Mouse (Mus musculus) hindbrain, embryonic 15.5 days (tissue): ENCODE measurements around the gene Nek4. TPM values are rescaled to one million over a fixed set of nuclear protein-coding genes. Genes with fewer than 3 reads are reported as not detected.

Experiments
- ATAC-seq: fragments of 200-750 bp; cut with Nextera tagmentation; 2 replicates; pipeline ENCODE4 v1.8.0; 2017; ENCODE audit warnings: low read depth, moderate number of reproducible peaks, moderate TSS enrichment; ENCODE audit not compliant: low FRiP score
- H3K27ac ChIP-seq: fragments of 300-500 bp; sonication (generic); replicated peaks from 2 replicates; pipeline ENCODE4 v1.5.1; 2015; ENCODE audit warnings: mild to moderate bottlenecking, inconsistent platforms
- H3K27me3 ChIP-seq: fragments of 300-500 bp; sonication (generic); 2 replicates; pipeline ENCODE4 v1.6.1; 2015; ENCODE audit warnings: control low read depth, inconsistent platforms
- H3K36me3 ChIP-seq: fragments of 300-500 bp; sonication (generic); 2 replicates; pipeline ENCODE4 v1.6.1; 2015; ENCODE audit warnings: control low read depth, inconsistent platforms
- H3K4me1 ChIP-seq: fragments of 300-500 bp; sonication (generic); replicated peaks from 2 replicates; pipeline ENCODE4 v1.6.1; 2015; ENCODE audit warnings: control low read depth, inconsistent platforms
- H3K4me2 ChIP-seq: fragments of 300-500 bp; sonication (generic); 2 replicates; pipeline ENCODE4 v1.6.1; 2015; ENCODE audit warnings: moderate library complexity, mild to moderate bottlenecking, inconsistent platforms
- H3K4me3 ChIP-seq: fragments of 300-500 bp; sonication (generic); 2 replicates; pipeline ENCODE4 v1.5.1; 2015; ENCODE audit warnings: mild to moderate bottlenecking, inconsistent platforms
- H3K9ac ChIP-seq: fragments of 300-500 bp; sonication (generic); 2 replicates; pipeline ENCODE4 v1.6.1; 2015; ENCODE audit warnings: inconsistent platforms
- H3K9me3 ChIP-seq: fragments of 300-500 bp; sonication (generic); 2 replicates; pipeline ENCODE4 v1.6.1; 2016; ENCODE audit warnings: control low read depth, inconsistent platforms
- WGBS: fragments of 180-500 bp; shearing (Covaris S2); methylation state at CpG from one replicate; pipeline ENCODE4 v1.1.7; 2015; 5-methylcytosine and 5-hydroxymethylcytosine counted together
- polyA plus RNA-seq: library from polyadenylated mRNA; unstranded; fragments of >200 nt; fragmentation: Nextera tagmentation; extraction: Ambion mirVana; gene quantifications from 2 replicates; pipeline ENCODE4 v1.2.1, GENCODE M21; 2015

The Nek4 gene
- polyA plus RNA-seq, 1 experiment from 2014 or later = 16.2 TPM

- no peak overlapping the region for H3K9ac ChIP-seq
- ATAC-seq = no peak
- H3K4me2 ChIP-seq = no peak overlapping the region
- H3K9me3 ChIP-seq = no peaks in the 10 kb centered on the region
- H3K27me3 ChIP-seq = no peaks in the 10 kb centered on the region
- H3K4me3 ChIP-seq = no peak overlapping the region
- H3K36me3 ChIP-seq = peaks cover 4% of the 10 kb centered on the region; the same call in 1 of the 2 replicates
- peaks cover 11% of the 10 kb centered on the region for H3K4me1 ChIP-seq
- H3K27ac ChIP-seq = no peak overlapping the region
Observed at GRCm38 (mm10) chr14:30996417-30996816, 45.2 kb downstream of the Nek4 start.

- H3K27ac ChIP-seq = no peak overlapping the region
- no peaks in the 10 kb centered on the region for H3K9me3 ChIP-seq
- peak overlapping the region; percentile 99 for H3K4me3 ChIP-seq
- no peaks in the 10 kb centered on the region for H3K36me3 ChIP-seq
- ATAC-seq = no peak
- 66% methylated on average over 10 of the region's 10 CpGs for WGBS
- H3K4me1 ChIP-seq = peaks cover 25% of the 10 kb centered on the region
- H3K27me3 ChIP-seq = no peaks in the 10 kb centered on the region
- peak overlapping the region; percentile 88 for H3K4me2 ChIP-seq
- peak overlapping the region; percentile 98 for H3K9ac ChIP-seq
Observed at GRCm38 (mm10) chr14:31000356-31000755, 49.2 kb downstream of the Nek4 start.

- no peaks in the 10 kb centered on the region for H3K9me3 ChIP-seq
- WGBS = under 1% methylated on average over 21 of the region's 21 CpGs
- H3K4me1 ChIP-seq = peaks cover 25% of the 10 kb centered on the region
- peak overlapping the region; percentile 88 for H3K4me2 ChIP-seq
- H3K27ac ChIP-seq = peak overlapping the region; percentile 97
- peak; percentile 53 for ATAC-seq
- H3K27me3 ChIP-seq = no peaks in the 10 kb centered on the region
- H3K4me3 ChIP-seq = peak overlapping the region; percentile 99
- H3K9ac ChIP-seq = peak overlapping the region; percentile 98
- no peaks in the 10 kb centered on the region for H3K36me3 ChIP-seq
Observed at GRCm38 (mm10) chr14:31000816-31001306, 49.7 kb downstream of the Nek4 start.

- Histone ChIP-seq H3K27me3 (no peaks in the 10 kb centered on the region), H3K27ac (peak within 1 kb of the TSS; percentile 97), H3K4me3 (peak within 1 kb of the TSS; percentile 99), H3K9ac (peak within 1 kb of the TSS; percentile 98), H3K4me1 (peaks cover 25% of the 10 kb centered on the region), H3K36me3 (no peaks in the 10 kb centered on the region), H3K9me3 (no peaks in the 10 kb centered on the region), H3K4me2 (peak within 1 kb of the TSS; percentile 88)
- peak; percentile 94 for ATAC-seq
- under 1% methylated on average over 82 of the region's 84 CpGs for WGBS
Observed at GRCm38 (mm10) chr14:31001307-31002205, 50.4 kb downstream of the Nek4 start, which contains the start of the genes Glt8d1 and Spcs1. Glt8d1 (plus strand) TSS chr14:31001400. Spcs1 (minus strand) TSS chr14:31001672.

- Histone ChIP-seq H3K27ac (no peak overlapping the region), H3K4me3 (no peak overlapping the region), H3K9ac (no peak overlapping the region), H3K4me2 (no peak overlapping the region), H3K9me3 (no peaks in the 10 kb centered on the region), H3K4me1 (peaks cover 25% of the 10 kb centered on the region), H3K27me3 (no peaks in the 10 kb centered on the region), H3K36me3 (peaks cover 13% of the 10 kb centered on the region)
- 90% methylated on average over 2 of the region's 2 CpGs for WGBS
- ATAC-seq = no peak
Observed at GRCm38 (mm10) chr14:31004527-31004926, 53.4 kb downstream of the Nek4 start.

GRCm38 (mm10) chr14:31006779-31007178 lies 55.6 kb downstream of the Nek4 start:
- ATAC-seq = no peak
- peaks cover 34% of the 10 kb centered on the region for H3K36me3 ChIP-seq
- H3K4me1 ChIP-seq = peaks cover 14% of the 10 kb centered on the region
- no peaks in the 10 kb centered on the region for H3K27me3 ChIP-seq
- no peak overlapping the region for H3K4me3 ChIP-seq
- no peak overlapping the region for H3K27ac ChIP-seq
- no peak overlapping the region for H3K4me2 ChIP-seq
- no peaks in the 10 kb centered on the region for H3K9me3 ChIP-seq
- WGBS = 85% methylated on average over 5 of the region's 5 CpGs
- H3K9ac ChIP-seq = no peak overlapping the region

- H3K9me3 ChIP-seq = no peaks in the 10 kb centered on the region
- 91% methylated on average over 3 of the region's 3 CpGs for whole genome bisulfite sequencing
- no peaks in the 10 kb centered on the region for H3K4me1 ChIP-seq
- H3K4me3 ChIP-seq = no peak overlapping the region
- H3K27ac ChIP-seq = no peak overlapping the region
- no peak overlapping the region for H3K9ac ChIP-seq
- H3K4me2 ChIP-seq = no peak overlapping the region
- ATAC-seq = no peak
- peaks cover 81% of the 10 kb centered on the region for H3K36me3 ChIP-seq
- H3K27me3 ChIP-seq = no peaks in the 10 kb centered on the region
Observed at GRCm38 (mm10) chr14:31011588-31011987, 60.4 kb downstream of the Nek4 start.

GRCm38 (mm10) chr14:31013928-31014327 lies 62.8 kb downstream of the Nek4 start:
- no peak overlapping the region for H3K9ac ChIP-seq

GRCm38 (mm10) chr14:31016063-31016462 lies 64.9 kb downstream of the Nek4 start:
- no peaks in the 10 kb centered on the region for H3K9me3 ChIP-seq
- H3K27ac ChIP-seq = no peak overlapping the region
- WGBS = 97% methylated on average over 1 of the region's 1 CpGs
- no peak overlapping the region for H3K9ac ChIP-seq
- peaks cover 20% of the 10 kb centered on the region for H3K4me1 ChIP-seq
- H3K4me3 ChIP-seq = no peak overlapping the region
- H3K27me3 ChIP-seq = no peaks in the 10 kb centered on the region
- H3K4me2 ChIP-seq = no peak overlapping the region
- no peak for ATAC-seq
- H3K36me3 ChIP-seq = peaks cover 59% of the 10 kb centered on the region

More at GRCm38 (mm10) chr14:31013928-31014327, 62.8 kb downstream of the Nek4 start:
- no peak overlapping the region for H3K4me2 ChIP-seq
- no peaks in the 10 kb centered on the region for H3K27me3 ChIP-seq
- no peak overlapping the region for H3K27ac ChIP-seq
- ATAC-seq = no peak
- no peak overlapping the region for H3K4me3 ChIP-seq
- H3K4me1 ChIP-seq = peaks cover 9% of the 10 kb centered on the region
- WGBS = 93% methylated on average over 2 of the region's 2 CpGs
- H3K36me3 ChIP-seq = peaks cover 76% of the 10 kb centered on the region
- H3K9me3 ChIP-seq = no peaks in the 10 kb centered on the region

- no peaks in the 10 kb centered on the region for H3K9me3 ChIP-seq
- WGBS = 1% methylated on average over 2 of the region's 2 CpGs
- H3K9ac ChIP-seq = peak overlapping the region; percentile 93
- H3K4me2 ChIP-seq = peak overlapping the region; percentile 82
- H3K4me3 ChIP-seq = peak overlapping the region; percentile 70
- H3K27ac ChIP-seq = no peak overlapping the region
- ATAC-seq = no peak
- peaks cover 30% of the 10 kb centered on the region for H3K4me1 ChIP-seq
- peaks cover 45% of the 10 kb centered on the region for H3K36me3 ChIP-seq
- H3K27me3 ChIP-seq = no peaks in the 10 kb centered on the region
Observed at GRCm38 (mm10) chr14:31017854-31018253, 66.7 kb downstream of the Nek4 start.

- Histone ChIP-seq H3K36me3 (peaks cover 43% of the 10 kb centered on the region), H3K27me3 (no peaks in the 10 kb centered on the region), H3K4me1 (peaks cover 32% of the 10 kb centered on the region), H3K4me3 (peak within 1 kb of the TSS; percentile 70), H3K27ac (peak within 1 kb of the TSS; percentile 99), H3K9me3 (no peaks in the 10 kb centered on the region), H3K9ac (peak within 1 kb of the TSS; percentile 93), H3K4me2 (peak within 1 kb of the TSS; percentile 82)
- peak; percentile 97 for ATAC-seq
- WGBS = under 1% methylated on average over 52 of the region's 53 CpGs
Observed at GRCm38 (mm10) chr14:31018860-31019291, 67.7 kb downstream of the Nek4 start, which contains the start of the genes Pbrm1 and Gnl3. Pbrm1 (plus strand) TSS chr14:31019138. Gnl3 (minus strand) TSS chr14:31019152.
